Mouse (Mus musculus) neural tube, embryonic 11.5 days (tissue): Measurements from ENCODE around the gene Cks1b. TPM values are rescaled to one million over a fixed set of nuclear protein-coding genes. Genes with fewer than 3 reads are reported as not detected.
A peak's percentile ranks its signal among the peaks of the same experiment; 100 is the strongest.

ENCODE experiments used
- ATAC-seq: fragments of 200-750 bp; cut with Nextera tagmentation; 2 replicates; pipeline ENCODE4 v1.8.0; 2017; ENCODE audit warnings: moderate number of reproducible peaks, mild to moderate bottlenecking, moderate TSS enrichment, moderate library complexity; ENCODE audit not compliant: insufficient read depth, low FRiP score, low TSS enrichment
- DNase-seq: peaks from one replicate; pipeline ENCODE4 v3.0.0-alpha.2; 2015; ENCODE audit warnings: low spot score
- H3K27ac ChIP-seq: fragments of 300-500 bp; sonication (generic); 2 replicates; pipeline ENCODE4 v1.5.1; 2014; ENCODE audit warnings: low read depth, mild to moderate bottlenecking, low read length
- H3K27me3 ChIP-seq: fragments of 300-500 bp; sonication (generic); 2 replicates; pipeline ENCODE4 v1.6.1; 2014; ENCODE audit warnings: mild to moderate bottlenecking, low read length, mixed read lengths; ENCODE audit not compliant: control insufficient read depth, insufficient read depth
- H3K36me3 ChIP-seq: fragments of 300-500 bp; sonication (generic); 2 replicates; pipeline ENCODE4 v1.6.1; 2014; ENCODE audit warnings: mild to moderate bottlenecking, low read length, moderate library complexity, mixed read lengths; ENCODE audit not compliant: control insufficient read depth, insufficient read depth
- H3K4me1 ChIP-seq: fragments of 300-500 bp; sonication (generic); 2 replicates; pipeline ENCODE4 v1.6.1; 2014; ENCODE audit warnings: low read length, mixed read lengths; ENCODE audit not compliant: control insufficient read depth, insufficient read depth
- H3K4me2 ChIP-seq: fragments of 300-500 bp; sonication (generic); 2 replicates; pipeline ENCODE4 v1.6.1; 2014; ENCODE audit warnings: low read depth, mild to moderate bottlenecking, moderate library complexity
- H3K4me3 ChIP-seq: fragments of 300-500 bp; sonication (generic); 2 replicates; pipeline ENCODE4 v1.5.1; 2014; ENCODE audit warnings: low read depth, low read length
- H3K9ac ChIP-seq: fragments of 300-500 bp; sonication (generic); 2 replicates; pipeline ENCODE4 v1.6.1; 2014; ENCODE audit warnings: mild to moderate bottlenecking, low read length
- H3K9me3 ChIP-seq: fragments of 300-500 bp; sonication (generic); 2 replicates; pipeline ENCODE4 v1.6.1; 2016; ENCODE audit warnings: low read length; ENCODE audit not compliant: control insufficient read depth
- WGBS: fragments of 180-500 bp; shearing (Covaris S2); extraction: QIAGEN DNeasy Blood & Tissue Kit; methylation state at CpG from one replicate; pipeline ENCODE4 v1.1.7; 2014; 5-methylcytosine and 5-hydroxymethylcytosine counted together
- polyA plus RNA-seq: library from polyadenylated mRNA; unstranded; fragments of >200 nt; fragmentation: Nextera tagmentation; extraction: Ambion mirVana; gene quantifications from 2 replicates; pipeline ENCODE4 v1.2.1, GENCODE M21; 2014

Cks1b gene
- polyA plus RNA-seq, 1 experiment from 2014 or later, result 432 TPM

GRCm38 (mm10) chr3:89449541-89449940 lies 31.4 kb upstream of the Cks1b start:
- peak; percentile 74 for DNase-seq
- WGBS, result 32% methylated on average over 7 of the region's 7 CpGs
- no peaks in the 10 kb centered on the region for H3K27me3 ChIP-seq
- H3K4me1 ChIP-seq, result no peaks in the 10 kb centered on the region
- H3K4me3 ChIP-seq, result no peak overlapping the region
- H3K9me3 ChIP-seq, result no peaks in the 10 kb centered on the region
- peak; percentile 75; the same call in 1 of the 2 replicates for ATAC-seq
- no peaks in the 10 kb centered on the region for H3K36me3 ChIP-seq
- H3K9ac ChIP-seq, result no peak overlapping the region
- no peak overlapping the region for H3K4me2 ChIP-seq
- H3K27ac ChIP-seq, result no peak overlapping the region

DNA sequence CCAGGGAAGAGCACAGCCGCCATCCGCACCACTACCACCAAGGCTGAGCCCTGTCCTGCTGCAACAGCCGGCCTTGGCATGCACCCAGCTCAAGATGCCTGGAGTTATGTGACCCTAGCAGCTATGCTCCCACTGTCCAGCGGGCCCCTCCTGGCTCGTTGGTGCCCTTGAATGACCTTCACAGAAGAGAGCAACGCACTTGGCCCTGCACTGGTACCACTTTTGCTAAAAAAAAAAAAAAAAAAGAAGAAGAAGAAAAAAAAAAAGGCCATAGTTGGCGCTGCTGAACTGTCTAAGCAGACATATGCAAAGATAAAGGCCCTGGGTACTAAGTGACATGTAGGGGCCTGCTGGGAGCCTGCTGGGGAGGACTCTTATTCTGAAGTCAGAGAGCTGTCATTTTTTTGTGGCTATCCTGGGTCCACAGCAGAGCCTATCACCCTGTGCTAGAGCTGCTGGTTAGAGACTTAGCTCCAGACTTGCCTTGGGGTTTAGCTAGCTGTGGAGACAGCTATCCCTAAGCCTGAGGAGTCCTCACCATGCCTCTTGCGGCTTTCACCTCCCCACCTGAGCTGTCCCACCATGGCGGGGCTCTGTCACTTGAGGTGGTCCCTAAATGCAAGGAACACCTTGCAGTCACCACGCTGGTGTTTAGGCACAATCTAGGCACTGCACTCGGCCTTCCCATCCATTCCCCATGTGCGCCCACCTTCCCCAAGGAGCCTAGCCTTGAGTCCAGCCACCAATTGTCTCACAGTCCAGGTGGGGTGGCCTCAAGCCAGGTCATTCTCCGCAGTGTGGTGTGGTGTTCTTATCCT lies 30.7 kb upstream of the Cks1b start:
- no peak for DNase-seq
- Histone ChIP-seq H3K4me1 (no peaks in the 10 kb centered on the region), H3K9me3 (no peaks in the 10 kb centered on the region), H3K36me3 (no peaks in the 10 kb centered on the region), H3K9ac (no peak overlapping the region), H3K27me3 (no peaks in the 10 kb centered on the region), H3K4me2 (no peak overlapping the region), H3K4me3 (no peak overlapping the region), H3K27ac (no peak overlapping the region)
- ATAC-seq, result no peak
- 71% methylated on average over 13 of the region's 13 CpGs for WGBS

DNA sequence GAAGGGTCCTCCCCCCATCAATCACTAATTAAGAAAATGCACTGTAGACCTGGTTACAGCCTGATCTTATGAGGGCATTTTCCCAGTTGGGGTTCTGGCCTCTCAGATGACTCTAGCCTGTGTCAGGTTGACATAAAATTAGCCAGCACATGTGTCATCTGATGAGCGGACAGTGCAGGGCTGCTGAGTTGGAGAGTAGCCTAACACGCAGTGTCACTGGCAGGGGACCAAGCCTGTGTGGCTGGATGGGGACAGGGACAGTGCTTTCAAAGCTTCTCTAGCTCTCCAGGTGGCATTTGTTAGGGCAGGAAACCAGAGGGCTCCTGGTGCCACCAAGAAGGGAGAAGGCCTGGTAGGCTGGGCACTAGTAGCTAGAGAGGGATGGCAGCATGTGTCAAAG lies 22.5 kb upstream of the Cks1b start:
- ATAC-seq (no peak), DNase-seq (no peak)
- Histone ChIP-seq H3K36me3 (no peaks in the 10 kb centered on the region), H3K4me2 (no peak overlapping the region), H3K4me3 (no peak overlapping the region), H3K4me1 (peaks cover 6% of the 10 kb centered on the region), H3K27ac (no peak overlapping the region), H3K9ac (no peak overlapping the region), H3K9me3 (no peaks in the 10 kb centered on the region), H3K27me3 (no peaks in the 10 kb centered on the region)
- WGBS, result 89% methylated on average over 2 of the region's 2 CpGs

GRCm38 (mm10) chr3:89437269-89437668 lies 19.1 kb upstream of the Cks1b start:
- Histone ChIP-seq H3K4me2 (peak overlapping the region; percentile 39), H3K4me1 (peaks cover 6% of the 10 kb centered on the region), H3K9me3 (no peaks in the 10 kb centered on the region), H3K4me3 (peak overlapping the region; percentile 19; the same call in 1 of the 2 replicates), H3K36me3 (peaks cover 7% of the 10 kb centered on the region; the same call in 1 of the 2 replicates), H3K9ac (peak overlapping the region; percentile 8; the same call in 1 of the 2 replicates), H3K27ac (no peak overlapping the region), H3K27me3 (no peaks in the 10 kb centered on the region)
- ATAC-seq, result no peak
- WGBS, result 28% methylated on average over 5 of the region's 5 CpGs
- DNase-seq, result no peak

DNA sequence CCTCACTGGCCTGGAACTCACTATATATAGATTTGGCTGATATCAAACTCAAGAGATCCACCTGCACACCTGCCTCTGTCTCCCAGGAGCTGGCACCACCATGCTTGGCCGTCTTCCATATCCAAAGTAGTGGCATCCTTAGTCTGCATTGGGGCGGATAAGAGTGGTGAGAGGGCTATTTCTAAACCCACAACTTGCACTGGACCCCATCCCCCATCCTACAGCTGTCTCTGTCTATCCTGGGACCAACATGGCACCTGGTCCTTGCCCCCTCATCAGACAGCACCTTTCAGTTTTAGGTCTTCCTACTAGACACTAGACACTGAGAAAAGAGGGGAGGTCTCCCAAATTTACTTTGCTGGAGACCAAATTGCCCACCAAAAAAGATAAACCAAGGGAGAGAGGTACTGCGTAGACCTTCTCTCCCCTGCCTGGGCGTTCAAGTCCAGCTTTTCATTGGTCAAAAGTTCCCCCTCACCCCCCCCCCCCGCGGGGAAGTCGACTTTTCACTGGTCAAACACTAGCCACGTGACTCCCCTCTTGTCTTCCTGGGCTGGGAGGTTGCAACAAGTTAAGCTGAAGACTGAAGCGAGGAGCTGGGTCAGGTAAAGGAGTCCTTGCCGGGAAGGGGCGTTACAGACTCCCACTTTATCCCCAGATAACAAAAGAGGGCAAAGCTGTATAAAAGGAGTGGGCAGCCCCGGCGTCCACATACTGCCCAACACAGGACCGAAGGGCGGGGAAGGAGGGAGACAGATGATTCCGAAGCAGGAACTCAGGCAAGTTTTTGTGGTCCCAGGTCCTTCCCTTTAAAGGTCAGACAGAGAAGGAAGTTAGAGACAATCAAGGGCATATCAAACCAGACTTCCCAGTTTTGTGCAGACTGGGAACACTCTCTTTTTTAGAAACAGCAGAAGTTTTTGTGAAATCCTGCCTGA lies 18.3 kb upstream of the Cks1b start, which contains the start of gene Pbxip1:
TSS of gene Pbxip1 (plus strand) at position 531 of the 938 bp plus-strand sequence.
- no peaks in the 10 kb centered on the region for H3K9me3 ChIP-seq
- H3K4me2 ChIP-seq, result peak within 1 kb of the TSS; percentile 39
- 3% methylated on average over 16 of the region's 16 CpGs for WGBS
- H3K4me3 ChIP-seq, result peak within 1 kb of the TSS; percentile 19
- peak within 1 kb of the TSS; percentile 8 for H3K9ac ChIP-seq
- peak; percentile 81 for DNase-seq
- H3K36me3 ChIP-seq, result peaks cover 7% of the 10 kb centered on the region; the same call in 1 of the 2 replicates
- peak; percentile 73 for ATAC-seq
- H3K4me1 ChIP-seq, result peaks cover 8% of the 10 kb centered on the region
- no peaks in the 10 kb centered on the region for H3K27me3 ChIP-seq
- no peak within 1 kb of the TSS for H3K27ac ChIP-seq

DNA sequence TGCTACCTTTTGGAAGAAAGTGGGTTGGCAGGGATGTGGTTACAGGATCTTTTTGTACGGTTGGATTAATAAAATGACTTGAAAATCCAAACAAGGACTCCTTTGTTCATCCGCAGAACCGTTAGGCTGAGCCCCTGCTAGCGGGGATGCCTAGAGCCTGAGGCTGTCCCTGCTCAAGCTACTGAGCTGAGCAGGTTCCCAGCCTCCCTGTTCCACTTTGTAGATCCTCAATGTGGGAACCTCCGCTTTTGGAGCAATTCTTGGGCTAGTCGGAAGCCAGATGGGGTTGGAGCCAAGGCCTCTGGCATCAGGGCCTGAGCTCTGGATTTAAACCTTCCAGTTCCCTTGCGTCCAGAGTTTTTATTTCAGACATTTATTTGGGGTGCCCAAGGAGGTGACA lies 16.9 kb upstream of the Cks1b start:
- H3K27ac ChIP-seq, result no peak overlapping the region

GRCm38 (mm10) chr3:89434532-89434931 lies 16.3 kb upstream of the Cks1b start:
- Histone ChIP-seq H3K9ac (no peak overlapping the region), H3K36me3 (peaks cover 7% of the 10 kb centered on the region; the same call in 1 of the 2 replicates), H3K4me3 (no peak overlapping the region), H3K27me3 (no peaks in the 10 kb centered on the region), H3K9me3 (no peaks in the 10 kb centered on the region), H3K4me2 (no peak overlapping the region), H3K27ac (no peak overlapping the region), H3K4me1 (peaks cover 17% of the 10 kb centered on the region)
- DNase-seq (no peak), ATAC-seq (no peak)
- 85% methylated on average over 11 of the region's 11 CpGs for WGBS

More for the DNA sequence above, 16.9 kb upstream of the Cks1b start:
- no peaks in the 10 kb centered on the region for H3K27me3 ChIP-seq
- no peak overlapping the region for H3K4me2 ChIP-seq
- 78% methylated on average over 7 of the region's 7 CpGs for WGBS
- DNase-seq, result no peak
- no peak overlapping the region for H3K9ac ChIP-seq
- no peaks in the 10 kb centered on the region for H3K9me3 ChIP-seq
- ATAC-seq, result no peak
- H3K4me3 ChIP-seq, result no peak overlapping the region
- H3K36me3 ChIP-seq, result peaks cover 7% of the 10 kb centered on the region; the same call in 1 of the 2 replicates
- peaks cover 17% of the 10 kb centered on the region for H3K4me1 ChIP-seq

GRCm38 (mm10) chr3:89432606-89433005 lies 14.4 kb upstream of the Cks1b start:
- WGBS, result 97% methylated on average over 8 of the region's 8 CpGs
- no peak overlapping the region for H3K4me2 ChIP-seq

More at GRCm38 (mm10) chr3:89432606-89433005, 14.4 kb upstream of the Cks1b start:
- H3K9ac ChIP-seq, result no peak overlapping the region
- H3K4me1 ChIP-seq, result peaks cover 17% of the 10 kb centered on the region
- no peak overlapping the region for H3K27ac ChIP-seq
- H3K36me3 ChIP-seq, result peaks cover 7% of the 10 kb centered on the region; the same call in 1 of the 2 replicates
- DNase-seq, result no peak
- no peaks in the 10 kb centered on the region for H3K27me3 ChIP-seq
- no peaks in the 10 kb centered on the region for H3K9me3 ChIP-seq
- H3K4me3 ChIP-seq, result no peak overlapping the region
- no peak for ATAC-seq
